Mouse (Mus musculus): ENCODE measurements around the gene Dmc1. TPM values are rescaled to one million over a fixed set of nuclear protein-coding genes. Genes with fewer than 3 reads are reported as not detected.

Dmc1 gene
- 1.2 and 1.9 TPM in 2 replicates for polyA plus RNA-seq (2012; rRNA removed)

DNA sequence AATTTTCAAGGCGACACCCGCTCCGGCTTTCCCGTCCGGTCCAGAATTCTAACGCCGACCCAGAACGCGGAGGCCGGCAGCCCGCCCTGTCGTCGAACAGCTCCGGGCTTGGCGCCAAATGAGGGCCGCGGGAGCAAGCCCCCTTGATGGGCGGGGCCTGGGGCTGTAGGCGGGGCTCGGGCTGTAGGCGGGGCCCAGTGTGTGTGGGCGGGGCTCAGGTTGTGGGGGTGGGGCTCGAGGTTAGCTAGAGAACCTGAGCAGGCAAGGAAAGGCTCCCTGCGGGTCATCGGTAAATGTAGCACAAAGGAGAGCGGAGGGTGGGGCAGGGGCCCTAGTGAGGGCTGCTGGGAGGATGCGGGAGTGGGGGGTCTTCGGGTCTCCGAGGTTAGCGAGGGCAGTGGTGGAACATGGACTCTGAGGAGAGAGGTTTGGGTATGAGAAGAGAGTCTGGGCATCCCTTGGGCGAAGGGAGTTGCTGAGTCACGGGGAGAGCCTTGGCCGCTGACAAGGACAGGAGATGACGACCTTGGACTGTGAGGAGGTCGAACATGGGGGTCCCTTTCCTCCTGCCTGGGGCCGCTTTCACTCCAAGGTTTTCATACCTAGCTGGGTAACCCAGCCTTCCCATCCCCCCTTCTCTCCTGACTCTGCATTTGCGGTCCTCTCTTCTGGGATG, at the start of gene Dmc1:
Gene Dmc1 (minus strand): TSS at position 120 of the 676 bp plus-strand sequence.
- DNase-seq (ENCODE audit: low spot score): no peak

DNA sequence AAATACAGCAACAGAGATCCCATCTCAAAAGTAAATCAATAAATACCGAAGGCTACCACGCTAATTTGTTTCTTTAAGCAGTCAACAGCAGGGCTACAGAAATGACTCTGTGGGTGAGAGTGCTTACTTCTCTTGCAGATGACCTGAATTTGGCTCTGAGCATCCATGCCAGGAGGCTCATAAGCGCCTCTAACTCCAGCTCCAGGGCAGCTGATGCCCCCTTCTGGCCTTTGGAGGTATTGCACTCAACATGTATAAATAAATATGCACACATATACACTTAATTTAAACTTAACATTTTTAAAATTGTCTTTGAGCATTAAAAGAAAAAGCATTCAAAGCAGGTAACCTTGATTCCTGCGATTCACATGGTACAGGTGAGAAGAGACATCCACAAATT, 46.6 kb upstream of the Dmc1 start:
- no peak for DNase-seq (ENCODE audit: low spot score)

DNA sequence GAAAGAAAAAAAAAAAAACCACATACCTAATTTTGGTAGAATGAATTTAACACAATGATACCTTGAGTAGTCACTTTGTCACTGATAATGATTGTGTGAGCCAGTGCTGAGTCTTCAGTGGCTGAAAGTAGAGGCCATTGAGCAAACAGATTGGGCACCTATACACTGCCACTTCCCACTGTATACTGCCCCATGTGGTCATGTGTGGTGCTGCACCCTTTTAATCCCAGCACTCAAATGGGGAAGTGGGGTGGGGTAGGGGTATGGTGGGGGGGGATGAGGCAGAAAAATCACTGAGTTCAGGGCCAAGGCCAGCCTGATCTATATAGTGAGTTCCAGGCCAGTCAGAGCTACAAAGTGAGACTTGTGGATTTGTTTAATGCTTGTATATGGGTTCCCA, 45.7 kb upstream of the Dmc1 start:
- DNase-seq (ENCODE audit: low spot score): no peak

DNA sequence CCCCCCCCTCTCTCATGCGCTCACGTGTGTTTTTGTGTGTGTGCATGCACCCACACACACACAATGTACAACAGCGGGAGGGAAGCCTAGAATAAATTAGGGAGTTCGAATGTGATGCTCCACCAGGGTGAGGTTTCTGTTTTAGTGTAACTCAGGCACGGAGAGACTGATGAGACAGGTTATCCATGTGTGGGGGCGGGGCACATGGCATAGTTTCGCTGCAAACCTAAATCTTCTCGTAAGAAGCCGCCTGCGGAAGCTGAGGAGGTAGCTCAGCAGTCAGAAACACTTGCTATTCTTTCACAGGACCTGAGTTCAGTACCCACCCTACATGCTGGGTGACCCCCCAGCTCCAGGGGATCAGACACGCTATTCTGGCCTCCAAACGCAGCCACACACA, 43.2 kb upstream of the Dmc1 start:
- DNase-seq (ENCODE audit: low spot score): no peak

DNA sequence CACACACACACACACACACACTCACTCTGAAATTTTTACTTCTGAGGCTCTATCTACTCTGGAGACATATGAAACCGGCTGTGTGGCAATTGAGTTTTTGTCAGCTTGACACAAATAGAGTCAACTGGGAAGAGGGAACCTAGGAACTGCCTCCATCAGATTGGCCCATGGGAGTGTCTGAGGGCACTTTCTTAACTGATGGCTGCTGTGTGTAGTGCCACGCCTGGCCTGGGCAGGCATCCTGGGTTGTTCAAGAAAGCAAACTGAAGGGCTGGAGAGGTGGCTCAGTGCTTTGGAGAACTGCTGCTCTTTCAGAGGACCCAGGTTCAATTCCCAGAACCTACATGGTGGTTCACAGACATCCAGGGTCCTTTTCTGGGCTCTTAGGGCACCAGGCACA, 40.6 kb upstream of the Dmc1 start:
- DNase-seq (ENCODE audit: low spot score): no peak

DNA sequence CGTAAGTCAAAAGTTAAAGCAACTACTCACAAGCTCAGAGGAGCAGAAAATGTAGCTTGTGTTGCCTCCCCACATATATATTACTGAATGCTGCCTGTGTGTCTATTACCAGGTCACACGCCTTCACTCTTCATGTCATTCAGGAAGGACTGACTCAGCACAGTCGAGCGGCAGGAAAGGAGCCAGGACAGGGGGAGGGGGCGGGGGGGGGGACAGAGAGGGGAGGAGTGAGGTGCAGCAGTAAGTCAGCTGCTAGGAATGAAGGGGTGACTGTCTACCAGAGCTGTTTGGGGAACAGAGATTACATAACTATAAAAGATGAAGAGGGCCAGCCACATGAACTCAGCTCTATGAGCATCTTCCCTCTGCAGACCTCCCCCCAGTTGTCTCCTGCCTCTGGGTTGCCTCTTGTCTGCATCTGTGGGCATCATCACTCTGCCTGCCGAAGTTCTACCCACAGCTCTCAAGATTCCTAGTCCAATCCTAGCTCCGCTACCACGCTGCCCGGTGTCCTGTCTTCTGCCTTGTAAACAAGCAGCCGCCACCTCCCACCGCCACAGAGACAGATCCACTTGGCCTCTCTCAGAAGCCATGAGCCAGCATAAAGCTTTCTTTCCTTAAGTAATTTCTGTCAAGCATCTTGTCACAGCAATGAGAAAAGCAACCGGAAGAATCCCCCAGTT, 36.4 kb upstream of the Dmc1 start:
- no peak for DNase-seq (ENCODE audit: low spot score)

DNA sequence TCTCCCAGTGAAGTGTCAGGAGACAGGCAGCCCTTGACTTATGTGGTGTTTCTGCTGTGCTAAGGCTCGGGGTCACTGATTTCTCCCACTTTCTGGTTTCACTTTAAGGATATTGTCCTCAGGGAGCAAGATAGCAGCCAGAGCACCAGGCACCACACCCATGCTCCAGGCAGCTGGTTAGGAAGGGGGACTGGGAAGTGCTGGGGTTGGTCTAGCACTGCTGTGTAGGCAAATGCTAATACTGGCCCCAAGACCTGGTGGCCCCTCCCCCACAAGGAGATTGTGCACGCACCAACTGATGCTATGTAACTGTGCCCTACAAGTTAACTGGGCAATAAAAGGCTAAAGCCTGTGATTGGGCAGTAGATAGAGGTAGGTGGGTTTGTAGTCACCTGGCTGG, 25.6 kb upstream of the Dmc1 start:
- no peak for DNase-seq (ENCODE audit: low spot score)

DNA sequence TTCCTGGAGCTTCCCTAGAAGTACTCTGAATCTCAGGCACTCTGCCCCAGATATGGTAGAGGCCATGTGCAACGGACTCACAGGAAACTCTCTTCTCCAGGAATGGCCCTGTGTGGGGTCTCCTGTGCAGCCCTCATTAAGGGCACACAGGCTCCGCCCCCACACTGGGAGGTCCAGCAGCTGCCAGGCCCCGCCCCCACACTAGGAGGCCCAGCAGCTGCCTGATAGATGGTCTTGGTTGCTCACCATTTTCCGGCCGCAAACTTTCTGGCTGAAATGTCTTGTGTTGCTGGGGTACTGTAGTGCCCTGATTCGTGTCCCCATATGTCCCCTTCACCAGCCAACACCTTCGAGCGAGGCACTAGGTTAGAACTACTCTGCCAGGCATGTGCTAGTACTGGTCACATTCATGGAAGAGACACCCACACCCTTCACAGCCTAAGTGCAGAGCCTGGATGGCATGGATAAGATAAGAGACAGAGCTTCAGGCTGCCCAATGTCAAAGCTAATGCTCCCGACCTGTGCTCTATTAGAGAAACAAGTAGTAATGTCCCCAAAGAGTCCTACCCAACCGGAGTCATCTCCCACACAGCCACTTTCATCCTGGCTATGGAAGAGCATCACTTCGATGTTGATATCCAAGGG, 15.0 kb upstream of the Dmc1 start:
- no peak for DNase-seq (ENCODE audit: low spot score)

DNA sequence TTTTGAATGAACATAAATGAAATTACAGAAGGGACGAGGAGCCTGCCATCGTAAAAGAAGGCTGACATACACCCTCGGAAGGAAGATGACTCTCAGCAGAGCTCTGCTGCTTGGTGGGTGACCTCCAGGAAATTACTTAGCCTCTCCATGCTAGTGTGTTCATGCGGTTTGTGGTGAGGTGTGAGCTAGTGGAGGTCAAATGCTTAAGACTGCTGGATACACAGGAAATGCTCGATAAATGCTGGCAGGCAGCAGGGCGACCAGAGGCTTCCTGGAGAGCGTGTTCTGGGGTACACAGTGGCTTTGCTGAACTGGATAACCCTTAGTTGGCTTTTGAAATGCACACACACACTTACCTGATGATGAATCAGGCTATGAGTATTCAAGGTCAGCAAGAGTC, 13.5 kb upstream of the Dmc1 start:
- no peak for DNase-seq (ENCODE audit: low spot score)

DNA sequence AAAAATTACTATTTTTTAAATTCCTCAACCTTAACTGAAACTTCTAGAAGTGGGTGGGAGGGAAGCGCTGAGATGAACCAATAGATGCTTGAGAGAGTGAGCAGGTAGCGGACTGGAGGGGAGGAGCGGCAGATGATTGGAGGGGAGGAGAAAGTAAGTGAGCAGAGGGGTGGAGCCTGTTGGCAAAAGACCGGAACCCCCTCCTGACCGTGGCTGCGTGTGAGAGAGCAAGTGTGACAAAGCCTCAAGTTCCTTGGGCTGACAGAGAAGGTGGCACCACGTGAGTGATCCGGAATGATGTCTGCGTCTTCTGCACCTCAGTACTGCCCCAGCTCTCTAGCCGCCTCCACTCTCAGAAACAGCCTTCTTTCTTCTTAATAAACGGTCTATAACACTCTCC, 12.2 kb upstream of the Dmc1 start:
- DNase-seq (ENCODE audit: low spot score): no peak

DNA sequence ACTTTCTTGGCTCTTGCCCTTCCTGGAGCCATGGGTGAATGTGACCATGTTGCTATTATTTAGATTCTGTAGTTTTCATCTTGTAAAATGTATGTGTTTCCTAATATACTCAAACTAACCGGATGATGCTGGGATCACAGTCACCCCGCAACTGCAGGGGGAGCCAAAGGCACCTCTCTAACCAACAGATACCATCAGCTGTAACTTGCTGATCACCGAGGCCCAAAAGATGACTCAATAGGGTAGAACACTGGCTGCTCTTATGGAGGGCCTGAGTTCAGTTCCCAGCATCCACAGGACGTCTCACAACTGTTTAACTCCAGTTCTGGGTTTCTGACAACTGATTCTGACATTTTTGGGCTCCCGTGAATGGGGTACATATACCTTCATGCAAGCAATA, 11.8 kb upstream of the Dmc1 start:
- DNase-seq (ENCODE audit: low spot score): no peak

DNA sequence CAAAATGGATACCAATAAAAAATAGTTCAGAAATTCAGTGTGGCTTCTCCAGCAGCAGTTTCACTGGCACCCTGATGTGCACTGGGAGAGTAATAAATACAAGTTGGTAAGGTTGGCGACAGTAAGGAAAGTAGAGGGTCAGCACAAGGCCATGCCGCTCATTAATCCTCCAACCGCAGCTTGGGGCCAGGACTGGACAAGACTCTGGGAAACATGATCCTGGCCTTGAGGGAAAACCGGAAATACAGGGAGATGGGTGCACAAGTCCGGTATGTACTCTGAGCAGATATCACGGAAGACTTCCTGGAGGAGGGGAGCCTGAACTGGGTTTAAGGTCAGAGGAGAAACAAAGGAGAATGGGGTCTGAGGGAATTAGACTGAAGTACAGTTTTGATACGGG, 10.6 kb upstream of the Dmc1 start:
- no peak for DNase-seq (ENCODE audit: low spot score)

DNA sequence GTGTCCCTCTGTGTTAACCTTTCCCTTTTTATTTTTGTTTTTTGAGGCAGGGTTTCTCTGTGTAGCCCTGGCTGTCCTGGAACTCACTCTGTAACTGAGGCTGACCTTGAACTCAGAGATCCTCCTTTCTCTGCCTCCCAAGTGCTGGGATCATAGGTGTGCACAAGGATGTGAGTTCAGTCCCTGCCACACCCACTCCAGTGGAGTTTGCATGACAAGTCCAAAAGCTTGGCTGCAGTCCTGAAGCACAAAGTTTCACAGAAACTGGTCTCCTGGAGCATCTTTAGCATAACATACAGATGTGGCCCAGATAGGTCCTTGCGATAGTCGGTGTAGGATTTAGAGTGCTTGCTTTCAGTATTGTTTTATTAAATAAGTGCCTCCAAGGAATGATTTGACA, 4.3 kb upstream of the Dmc1 start:
- no peak for DNase-seq (ENCODE audit: low spot score)

DNA sequence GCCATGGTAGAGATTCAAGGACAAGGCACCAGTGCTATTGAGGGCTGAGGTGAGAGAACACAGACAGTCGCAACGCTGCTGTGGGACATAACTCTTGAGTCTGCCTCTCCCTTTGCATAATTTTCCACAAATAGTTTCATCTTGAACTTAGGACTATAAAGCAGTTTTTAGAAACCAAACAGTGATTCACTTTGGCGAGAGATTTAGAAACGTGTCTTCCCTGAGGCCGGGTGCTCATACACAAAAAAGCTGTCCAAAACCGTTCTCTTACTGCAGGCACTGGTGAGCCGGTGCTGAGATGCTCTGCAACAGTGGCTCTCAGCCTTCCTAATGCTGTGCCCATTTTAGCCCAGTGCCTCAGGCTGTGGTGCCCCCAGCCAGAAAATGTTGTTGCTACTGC, 3.3 kb upstream of the Dmc1 start:
- DNase-seq (ENCODE audit: low spot score): no peak

DNA sequence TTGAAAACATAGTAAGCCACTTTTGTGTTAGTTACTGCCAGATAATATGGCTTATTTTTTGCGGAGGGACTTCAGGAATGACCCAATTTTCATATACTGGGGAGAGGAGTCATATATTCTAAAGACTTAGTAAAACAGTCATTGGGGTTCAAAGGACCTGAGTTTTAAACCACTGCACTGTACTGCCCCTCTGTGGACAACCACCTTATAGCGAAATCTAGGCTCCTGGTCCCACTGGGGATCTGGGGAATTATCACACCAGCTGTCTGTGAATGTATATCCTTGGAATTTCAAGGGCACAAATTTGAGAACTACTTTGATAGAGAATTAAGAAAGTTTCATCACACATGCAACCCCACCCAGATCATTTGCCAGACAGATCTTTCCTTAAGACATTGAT, 2.8 kb upstream of the Dmc1 start:
- DNase-seq (ENCODE audit: low spot score): no peak

DNA sequence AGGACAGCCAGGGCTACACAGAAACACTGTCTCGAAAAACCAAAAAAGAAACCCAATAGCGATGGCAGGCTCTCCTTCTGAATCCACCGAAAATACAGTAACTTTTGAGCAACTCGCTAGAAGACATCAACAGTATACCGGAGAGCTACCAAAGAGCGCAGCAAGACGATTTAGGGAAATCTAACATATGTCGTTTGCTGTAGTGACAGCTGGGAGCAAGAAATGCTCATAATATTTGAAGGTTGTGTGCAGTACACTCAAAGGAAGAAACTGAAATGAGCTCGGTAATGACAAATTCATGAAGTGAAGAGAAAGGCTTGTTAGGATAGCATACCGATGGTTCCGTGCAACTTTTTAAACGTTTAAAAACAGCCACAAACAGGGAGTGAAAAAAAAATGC, 1.3 kb upstream of the Dmc1 start:
- DNase-seq (ENCODE audit: low spot score): no peak

DNA sequence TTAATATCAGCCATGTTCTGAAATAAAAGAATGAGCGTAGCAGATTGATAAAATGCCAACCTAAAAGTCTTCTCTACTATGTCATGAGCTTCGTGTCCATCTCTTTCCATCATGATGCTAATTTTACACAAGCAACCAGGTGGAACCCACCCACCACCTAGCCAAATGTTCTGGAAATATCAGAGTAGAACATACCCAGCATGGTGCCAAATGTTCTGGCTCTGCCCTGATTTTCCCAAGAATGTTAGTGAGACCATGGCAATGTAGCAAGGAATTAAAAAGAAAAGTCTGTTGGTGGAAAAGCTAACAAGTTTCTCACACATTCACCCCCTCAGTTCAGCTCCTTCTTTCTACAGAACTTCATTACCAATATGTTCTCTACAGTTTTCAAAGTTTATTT, 4.7 kb downstream of the Dmc1 start:
- no peak for DNase-seq (ENCODE audit: low spot score)

DNA sequence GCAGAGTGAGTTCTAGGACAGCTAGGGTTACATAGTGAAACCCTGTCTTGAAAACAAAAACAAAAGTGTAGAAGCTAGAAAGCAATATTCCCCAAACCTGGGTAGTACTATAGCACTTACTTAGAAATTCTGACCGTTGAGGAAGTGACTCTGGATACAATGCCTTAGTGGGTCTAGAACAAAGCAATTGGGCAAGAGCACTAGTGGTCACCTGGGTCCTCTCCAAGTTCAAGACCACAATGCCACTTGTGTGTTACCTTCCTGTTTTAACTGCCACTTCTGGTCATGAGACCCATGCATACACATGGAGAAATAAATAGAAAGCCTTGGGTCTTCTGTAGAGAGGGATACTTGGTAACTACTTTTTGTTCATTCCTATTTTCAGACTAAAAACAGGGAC, 6.2 kb downstream of the Dmc1 start:
- DNase-seq (ENCODE audit: low spot score): no peak

DNA sequence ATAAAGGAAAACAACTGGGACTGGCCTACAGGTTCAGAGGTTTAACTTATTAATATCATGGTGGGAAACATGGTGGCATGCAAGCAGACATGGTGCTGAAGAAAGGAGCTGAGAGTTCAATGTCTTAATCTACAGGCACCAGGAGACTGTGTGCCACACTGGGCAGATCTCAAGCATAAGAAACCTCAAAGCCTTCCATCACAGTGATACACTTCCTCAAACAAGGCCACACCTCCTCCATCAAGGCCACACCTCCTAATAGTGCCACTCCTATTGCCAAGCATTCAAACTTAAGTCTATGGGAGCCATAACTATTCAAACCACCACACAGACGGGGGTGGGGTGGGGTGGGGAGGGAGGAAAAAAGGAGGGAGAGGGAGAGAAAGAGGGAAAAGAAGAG, 23.3 kb downstream of the Dmc1 start:
- DNase-seq (ENCODE audit: low spot score): no peak

DNA sequence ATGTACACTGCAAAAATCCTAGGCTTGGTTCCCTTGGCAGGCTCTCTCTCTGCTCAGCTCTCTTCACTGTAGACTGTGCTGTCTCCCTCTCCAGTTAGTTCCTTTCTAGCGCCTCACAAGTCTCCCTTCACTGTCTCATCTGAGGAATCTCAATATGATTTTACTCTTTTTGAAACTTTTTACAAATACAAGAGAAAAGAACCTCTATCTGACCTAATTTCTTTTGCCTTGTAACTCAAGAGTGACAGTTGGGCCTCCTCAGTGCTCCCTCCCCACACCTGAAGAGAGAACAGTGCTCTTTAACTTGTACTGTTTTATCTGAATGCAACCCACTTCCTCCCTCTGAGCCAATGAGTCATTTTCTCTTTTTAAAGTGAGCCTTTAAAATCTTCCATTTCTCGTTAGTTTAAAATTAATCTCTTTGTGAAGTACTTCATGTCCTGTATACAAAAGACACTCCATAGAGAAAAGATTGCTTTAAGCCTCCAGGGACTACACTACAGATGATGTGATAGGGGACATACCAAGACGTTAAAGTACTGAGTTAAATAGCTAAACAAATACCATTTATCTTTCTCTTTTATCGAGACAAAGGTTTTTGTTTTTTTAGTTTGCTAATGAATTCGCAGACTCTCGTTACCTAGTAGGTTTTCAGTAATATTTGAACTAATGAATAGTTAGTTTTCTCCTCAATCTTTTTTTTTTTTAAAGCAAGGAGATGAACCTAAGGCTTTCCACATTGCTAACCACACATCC, 27.1 kb downstream of the Dmc1 start:
- no peak for DNase-seq (ENCODE audit: low spot score)

DNA sequence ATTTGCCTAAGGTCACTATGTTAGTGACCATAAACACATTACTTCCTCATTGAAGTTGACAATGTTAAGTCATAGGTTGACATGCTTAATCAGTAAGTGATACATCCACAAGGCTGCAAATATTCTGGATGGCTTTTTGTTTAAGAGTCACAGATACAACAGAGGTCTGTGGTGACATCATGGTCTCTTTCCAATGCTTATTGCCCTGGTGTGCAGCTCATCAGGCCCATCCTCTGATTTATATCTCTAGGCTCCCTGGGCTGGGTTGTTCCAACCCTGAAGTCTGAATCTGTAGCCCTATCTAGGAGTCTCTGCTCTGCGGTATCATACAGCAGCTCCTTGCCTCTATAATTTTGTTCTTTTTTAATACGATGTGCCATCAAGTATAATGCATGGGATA, 28.0 kb downstream of the Dmc1 start:
- no peak for DNase-seq (ENCODE audit: low spot score)

DNA sequence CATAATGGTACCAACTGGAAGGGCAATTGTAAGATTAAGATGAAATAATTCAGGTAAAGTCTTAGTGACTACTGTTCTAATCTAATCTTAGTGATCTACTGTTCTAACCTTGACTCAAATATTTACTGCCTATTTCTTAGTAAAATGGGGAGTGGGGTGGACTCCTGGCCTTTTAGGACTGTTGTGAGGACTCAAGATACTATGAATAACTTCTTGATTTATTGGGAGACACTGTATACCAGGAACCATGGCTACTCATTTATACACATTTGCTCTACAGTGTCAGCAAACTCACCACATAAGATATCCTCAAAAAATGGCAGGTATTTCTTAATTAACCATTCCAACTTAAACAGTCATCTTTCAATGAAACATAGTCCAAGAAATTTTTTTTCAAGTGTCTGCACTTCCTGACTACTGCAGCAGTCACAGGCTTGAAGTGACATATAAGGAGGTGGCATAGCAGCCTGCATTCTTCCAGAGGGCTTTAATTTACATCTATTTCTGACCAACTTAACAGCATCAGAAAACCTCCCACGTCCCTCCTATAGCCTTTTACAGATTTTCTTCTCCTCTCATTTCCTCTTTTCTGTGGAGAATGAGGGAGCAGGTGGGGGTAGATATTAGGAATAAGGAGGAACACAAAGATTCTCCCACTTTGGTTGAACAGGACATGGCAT, 29.2 kb downstream of the Dmc1 start:
- no peak for DNase-seq (ENCODE audit: low spot score)

Measured in urinary bladder, adult 2 months (tissue).